In genomic region chr4:70301187-70301586, GRCm38 (mm10) we compare ENCODE assay signal across 15 mouse cellular contexts.
A peak's percentile ranks its signal among the peaks of the same experiment; 100 is the strongest.
DNase-seq lines count a peak whose midpoint lies in the region; ATAC-seq and TF ChIP-seq lines count a peak whose summit lies in the region.
"Had no signal": no experiment of that assay in that cellular context is flagged by ENCODE, and none has a peak within 500 bp of the region (broad histone marks: within the 10 kb centered on the region; RNA-seq: fewer than 3 reads in every experiment).

No protein-coding gene starts in this region.

- H3K9ac ChIP-seq in neural tube, embryonic 14.5 days (replicated peaks; ENCODE audit: low read depth, low read length) = no peak overlapping the region
- H3K9ac ChIP-seq in midbrain, embryonic 15.5 days = no peak overlapping the region
- H3K9ac ChIP-seq: embryonic facial prominence, embryonic 12.5 days; liver, embryonic 15.5 days had no signal

- peak; percentile 37 to 54 for DNase-seq in layer of hippocampus, postnatal 10 days (ENCODE audit: low spot score in 2 of 2)
- DNase-seq in layer of hippocampus, adult 11-12 months (ENCODE audit: low spot score) = no peak
- no peak for DNase-seq in neural tube, embryonic 10.5 days (ENCODE audit: extremely low spot score, low spot score)
- DNase-seq in brain, embryonic 14.5 days (ENCODE audit: low read depth) = peak; percentile 83
- DNase-seq in heart, adult 11 months = no peak
- DNase-seq: cerebellum, postnatal 36 days; heart, postnatal 36 days; lung, postnatal 36 days had no signal

- H3K4me1 ChIP-seq in neural tube, embryonic 14.5 days (ENCODE audit: control insufficient read depth, insufficient read depth, low read length) = no peaks in the 10 kb centered on the region
- H3K4me1 ChIP-seq in midbrain, embryonic 15.5 days = no peaks in the 10 kb centered on the region
- H3K4me1 ChIP-seq: embryonic facial prominence, embryonic 12.5 days; liver, embryonic 15.5 days had no signal

- TF ChIP-seq CTCF in brain, embryonic 14.5 days (IDR thresholded peaks at IDR 0.05; ENCODE audit: borderline replicate concordance, extremely low read depth, insufficient read depth, insufficient read length) = peak; percentile 7; the same call in 1 of the 2 replicates

- H3K9me3 ChIP-seq in neural tube, embryonic 14.5 days (ENCODE audit: control insufficient read depth, low read length) = no peaks in the 10 kb centered on the region
- H3K9me3 ChIP-seq in midbrain, embryonic 15.5 days = no peaks in the 10 kb centered on the region
- H3K9me3 ChIP-seq: embryonic facial prominence, embryonic 12.5 days; liver, embryonic 15.5 days had no signal

- no peak overlapping the region for H3K4me3 ChIP-seq in neural tube, embryonic 14.5 days (ENCODE audit: low read depth, low read length)
- H3K4me3 ChIP-seq in midbrain, embryonic 15.5 days = no peak overlapping the region
- H3K4me3 ChIP-seq: embryonic facial prominence, embryonic 12.5 days; liver, embryonic 15.5 days had no signal

- 0 out of 2 replicates have a peak, but pooled peaks have one; percentile 10 for ATAC-seq in neural tube, embryonic 14.5 days (ENCODE audit: low read depth)
- peak; percentile 12; the same call in 1 of the 2 replicates for ATAC-seq in midbrain, embryonic 15.5 days (replicated peaks)
- ATAC-seq: intestine, embryonic 16.5 days; Patski had no signal

- WGBS in neural tube, embryonic 14.5 days = 87% methylated on average over 9 of the region's 9 CpGs
- 76% methylated on average over 9 of the region's 9 CpGs for WGBS in midbrain, embryonic 15.5 days

- H3K36me3 ChIP-seq in neural tube, embryonic 14.5 days (ENCODE audit: control insufficient read depth, insufficient read depth, low read length) = 0 out of 2 replicates have a peak, but pooled peaks cover 5% of the 10 kb centered on the region
- H3K36me3 ChIP-seq in midbrain, embryonic 15.5 days (replicated peaks) = no peaks in the 10 kb centered on the region

- no peak overlapping the region for H3K27ac ChIP-seq in neural tube, embryonic 14.5 days (ENCODE audit: low read depth, low read length)
- H3K27ac ChIP-seq in midbrain, embryonic 15.5 days = no peak overlapping the region
- H3K27ac ChIP-seq: embryonic facial prominence, embryonic 12.5 days; kidney, postnatal 0 days; liver, embryonic 15.5 days had no signal

- no peaks in the 10 kb centered on the region for H3K27me3 ChIP-seq in neural tube, embryonic 14.5 days (ENCODE audit: control insufficient read depth, insufficient read depth, low read length)
- H3K27me3 ChIP-seq in midbrain, embryonic 15.5 days (replicated peaks) = no peaks in the 10 kb centered on the region
- H3K27me3 ChIP-seq: embryonic facial prominence, embryonic 12.5 days; liver, embryonic 15.5 days; Patski had no signal

- no peak for TF ChIP-seq POLR2A in brain, embryonic 14.5 days (IDR thresholded peaks at IDR 0.05; ENCODE audit: borderline replicate concordance, extremely low read depth, insufficient read depth, insufficient read length, poor library complexity, severe bottlenecking)

- no peak overlapping the region for H3K4me2 ChIP-seq in neural tube, embryonic 14.5 days (ENCODE audit: low read depth, low read length)
- H3K4me2 ChIP-seq in midbrain, embryonic 15.5 days = no peak overlapping the region
- H3K4me2 ChIP-seq: embryonic facial prominence, embryonic 12.5 days; liver, embryonic 15.5 days had no signal

Comparison
In these comparisons a context has a peak if more than half of its experiments do, and no peak if none do; other contexts are left out.
1. DNase-seq: peak in layer of hippocampus, postnatal 10 days (2 of 2) and brain, embryonic 14.5 days (single experiment); none in layer of hippocampus, adult 11-12 months (single experiment), neural tube, embryonic 10.5 days (single experiment) and heart, adult 11 months (single experiment).